16 mouse cellular contexts compared by ENCODE assay signal in the genomic region with DNA sequence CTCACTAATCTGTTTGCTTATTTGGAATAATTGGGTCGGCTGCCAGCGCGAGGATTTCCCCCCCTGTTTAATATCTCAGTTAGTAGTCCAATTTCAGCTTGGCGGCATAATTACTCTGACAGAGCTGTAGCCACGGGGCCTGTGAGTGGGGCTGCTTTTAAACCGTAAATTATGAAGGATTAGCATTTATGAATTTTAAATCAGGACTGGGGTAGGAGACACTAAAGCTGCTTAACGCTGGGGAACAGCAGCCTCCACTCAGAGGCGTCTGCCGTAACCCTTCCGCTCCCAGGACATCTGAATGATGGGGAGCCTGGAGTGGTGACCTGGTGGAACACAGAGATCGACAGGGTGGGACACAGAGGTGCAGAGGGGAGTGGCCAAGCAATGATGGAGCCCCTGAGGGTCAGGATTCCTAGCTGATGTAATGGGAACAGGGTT. TPM values are rescaled to one million over a fixed set of nuclear protein-coding genes. Genes with fewer than 3 reads are reported as not detected.
DNase-seq lines count a peak whose midpoint lies in the region; ATAC-seq and TF ChIP-seq lines count a peak whose summit lies in the region.
"Had no signal": no experiment of that assay in that cellular context is flagged by ENCODE, and none has a peak within 500 bp of the region (broad histone marks: within the 10 kb centered on the region; RNA-seq: fewer than 3 reads in every experiment).

No protein-coding gene starts in this region.

- H3K4me2 ChIP-seq in hindbrain, embryonic 13.5 days = no peak overlapping the region
- H3K4me2 ChIP-seq in midbrain, embryonic 15.5 days = no peak overlapping the region
- H3K4me2 ChIP-seq: embryonic facial prominence, embryonic 13.5 days; lung, embryonic 15.5 days had no signal

- no peaks in the 10 kb centered on the region for H3K36me3 ChIP-seq in hindbrain, embryonic 13.5 days
- H3K36me3 ChIP-seq in midbrain, embryonic 15.5 days (replicated peaks) = no peaks in the 10 kb centered on the region
- H3K36me3 ChIP-seq: embryonic facial prominence, embryonic 13.5 days; G1E; lung, embryonic 15.5 days had no signal

- TF ChIP-seq POLR2A in cerebellum, adult 2 months (IDR thresholded peaks at IDR 0.05; ENCODE audit: borderline replicate concordance, insufficient read depth, low read length) = no peak
- no peak for TF ChIP-seq POLR2A in brain, embryonic 14.5 days (IDR thresholded peaks at IDR 0.05; ENCODE audit: borderline replicate concordance, extremely low read depth, insufficient read depth, insufficient read length, poor library complexity, severe bottlenecking)

- no peak overlapping the region for H3K4me3 ChIP-seq in cerebellum, adult 2 months (replicated peaks; ENCODE audit: insufficient read depth, low read depth, low read length)
- H3K4me3 ChIP-seq in hindbrain, embryonic 13.5 days = no peak overlapping the region
- H3K4me3 ChIP-seq in midbrain, embryonic 15.5 days = no peak overlapping the region
- H3K4me3 ChIP-seq: embryonic facial prominence, embryonic 13.5 days; lung, embryonic 15.5 days had no signal

- DNase-seq in cerebellum, postnatal 10 days = peak; percentile 67 to 78
- DNase-seq in cerebellum, adult 2 months = no peak
- DNase-seq in brain, embryonic 14.5 days (ENCODE audit: low read depth) = peak; percentile 96
- no peak for DNase-seq in spleen, postnatal 14 days (ENCODE audit: low spot score in 2 of 2)
- DNase-seq in gastrocnemius, adult 18-20 months (ENCODE audit: low spot score) = no peak
- DNase-seq: cerebellum, adult 11 months; gastrocnemius, postnatal 36 days; heart, postnatal 14 days; spleen, adult 18-20 months; thymus, adult 2 months had no signal

- H3K4me1 ChIP-seq in cerebellum, adult 2 months (ENCODE audit: control insufficient read depth, insufficient read depth, low read length) = no peaks in the 10 kb centered on the region
- H3K4me1 ChIP-seq in hindbrain, embryonic 13.5 days (replicated peaks) = peaks cover 31% of the 10 kb centered on the region
- H3K4me1 ChIP-seq in midbrain, embryonic 15.5 days = peaks cover 45% of the 10 kb centered on the region
- H3K4me1 ChIP-seq: lung, embryonic 15.5 days had no signal

- H3K27ac ChIP-seq in cerebellum, adult 2 months (ENCODE audit: insufficient read depth, low read length) = no peak overlapping the region
- 0 out of 2 replicates have a peak overlapping the region, but pooled peaks have one; percentile 20 for H3K27ac ChIP-seq in hindbrain, embryonic 13.5 days
- peak overlapping the region; percentile 72 for H3K27ac ChIP-seq in midbrain, embryonic 15.5 days
- H3K27ac ChIP-seq: embryonic facial prominence, embryonic 13.5 days; lung, embryonic 15.5 days had no signal

- no peaks in the 10 kb centered on the region for H3K27me3 ChIP-seq in cerebellum, adult 2 months (ENCODE audit: control insufficient read depth, insufficient read depth, low read length)
- H3K27me3 ChIP-seq in hindbrain, embryonic 13.5 days = peaks cover 7% of the 10 kb centered on the region; the same call in 1 of the 2 replicates
- no peaks in the 10 kb centered on the region for H3K27me3 ChIP-seq in midbrain, embryonic 15.5 days (replicated peaks)
- H3K27me3 ChIP-seq: lung, embryonic 15.5 days had no signal

- peak; percentile 52 for ATAC-seq in hindbrain, embryonic 13.5 days (ENCODE audit: low FRiP score)
- peak; percentile 89 for ATAC-seq in midbrain, embryonic 15.5 days (replicated peaks)
- ATAC-seq in erythroblast, adult 5-6 weeks (replicated peaks; ENCODE audit: low FRiP score, poor library complexity, severe bottlenecking) = no peak

- no peak overlapping the region for H3K9ac ChIP-seq in hindbrain, embryonic 13.5 days
- no peak overlapping the region for H3K9ac ChIP-seq in midbrain, embryonic 15.5 days
- H3K9ac ChIP-seq: embryonic facial prominence, embryonic 13.5 days; lung, embryonic 15.5 days had no signal

- H3K9me3 ChIP-seq in hindbrain, embryonic 13.5 days = no peaks in the 10 kb centered on the region
- H3K9me3 ChIP-seq in midbrain, embryonic 15.5 days = no peaks in the 10 kb centered on the region
- H3K9me3 ChIP-seq: embryonic facial prominence, embryonic 13.5 days; G1E; lung, embryonic 15.5 days had no signal

- WGBS in cerebellum, adult 2 months = 47% methylated on average over 11 of the region's 11 CpGs
- WGBS in hindbrain, embryonic 13.5 days = 28% methylated on average over 11 of the region's 11 CpGs
- whole genome bisulfite sequencing in midbrain, embryonic 15.5 days = 13% methylated on average over 11 of the region's 11 CpGs

- TF ChIP-seq CTCF in cerebellum, adult 2 months (IDR thresholded peaks at IDR 0.05; ENCODE audit: borderline replicate concordance, insufficient read depth, low read depth, low read length) = no peak
- TF ChIP-seq CTCF in brain, embryonic 14.5 days (IDR thresholded peaks at IDR 0.05; ENCODE audit: borderline replicate concordance, extremely low read depth, insufficient read depth, insufficient read length) = no peak

RNA-seq across cellular contexts. Expression of a gene that starts 56.9 kb away (rescaled TPM):
- 27.3 and 31.6 TPM in 2 replicates for polyA plus RNA-seq in cerebellum, adult 2 months (2012; rRNA removed)
- polyA plus RNA-seq in brain, embryonic 14.5 days (2012; rRNA removed) = 131 and 176 TPM in 2 replicates
- 42.8 and 49.8 TPM in 2 replicates for polyA plus RNA-seq in hindbrain, embryonic 13.5 days (2015; fragmentation: Nextera tagmentation; extraction: Ambion mirVana)
- 153 and 155 TPM in 2 replicates for polyA plus RNA-seq in midbrain, embryonic 15.5 days (2015; fragmentation: Nextera tagmentation; extraction: Ambion mirVana)
- 7.1 and 10.2 TPM in 2 replicates for total RNA-seq in erythroblast, adult 5-6 weeks (2015; ENCODE audit: low replicate concordance)
- total RNA-seq in erythroblast, adult 5-6 weeks (2017; ENCODE audit: low replicate concordance) = 1.3 TPM in 1 of 2 replicates, not detected in the other
- 1 to 10 TPM; 1.9 to 2.7 TPM for total RNA-seq in gastrocnemius, adult 18-20 months (2021)
- total RNA-seq: G1E had no signal
- polyA plus RNA-seq: G1E had no signal

Comparison
In these comparisons a context has a peak if more than half of its experiments do, and no peak if none do; other contexts are left out.
1. DNase-seq: peak in cerebellum, postnatal 10 days (2 of 2) and brain, embryonic 14.5 days (single experiment); none in cerebellum, adult 2 months (0 of 2), spleen, postnatal 14 days (0 of 2) and gastrocnemius, adult 18-20 months (single experiment).